ENCODE assay signal across 8 mouse cellular contexts in the genomic region with DNA sequence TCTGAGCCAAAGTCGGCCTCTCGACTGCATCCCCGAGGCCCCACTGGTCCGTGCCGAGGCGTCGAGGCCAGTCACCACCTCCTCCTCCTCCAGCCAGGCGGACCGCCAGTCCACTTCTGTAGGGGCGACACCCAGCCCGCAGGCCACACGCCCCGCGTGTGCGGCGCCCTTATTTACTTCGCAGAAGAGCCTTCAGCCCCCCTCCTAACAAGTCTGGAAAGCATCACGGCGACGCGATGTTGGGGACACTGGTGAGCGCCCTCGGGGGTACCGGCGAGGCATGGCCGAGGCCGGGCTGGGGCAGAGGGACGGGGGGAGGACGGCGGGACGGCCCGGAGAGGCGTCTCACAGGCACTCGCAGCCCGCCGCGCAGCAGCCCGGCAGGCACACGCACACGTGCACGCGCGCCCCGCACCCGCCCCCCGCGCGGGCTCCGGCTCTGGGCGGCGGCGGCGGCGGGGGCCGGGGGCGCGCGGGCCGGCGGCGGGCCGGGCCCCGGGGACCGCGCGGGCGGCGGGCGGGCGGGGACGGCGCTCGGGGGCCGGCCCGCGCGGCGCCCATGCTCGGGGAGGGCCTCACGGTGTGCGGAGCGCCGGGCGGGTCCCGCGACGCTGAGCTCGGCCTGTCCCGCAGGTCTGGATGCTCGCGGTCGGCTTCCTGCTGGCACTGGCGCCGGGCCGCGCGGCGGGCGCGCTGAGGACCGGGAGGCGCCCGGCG. TPM values are rescaled to one million over a fixed set of nuclear protein-coding genes. Genes with fewer than 3 reads are reported as not detected.
A peak's percentile ranks its signal among the peaks of the same experiment; 100 is the strongest.
DNase-seq lines count a peak whose midpoint lies in the region; ATAC-seq lines count a peak whose summit lies in the region.

A gene (plus strand): TSS at position 107 of the 717 bp plus-strand sequence.

- DNase-seq in frontal cortex, adult 2 months (ENCODE audit: extremely low spot score in 1 of 2, low spot score in 1 of 2), result no peak
- DNase-seq in frontal cortex, postnatal 14 days (ENCODE audit: low spot score in 2 of 2), result no peak
- peak; percentile 65 for DNase-seq in Muller cell, postnatal 12 days (ENCODE audit: inconsistent ontology term)
- peak; percentile 48 for DNase-seq in embryo, embryonic 9.5 days (ENCODE audit: extremely low spot score)
- no peak for DNase-seq in layer of hippocampus, postnatal 36 days
- DNase-seq in testis, postnatal 10 days (ENCODE audit: low spot score), result peak; percentile 67

- 1% methylated on average over 86 of the region's 104 CpGs for WGBS in heart, embryonic 15.5 days

- no peaks in the 10 kb centered on the region for H3K9me3 ChIP-seq in heart, embryonic 15.5 days (replicated peaks)
- H3K9me3 ChIP-seq in megakaryocyte, embryonic 14.5 days, result peaks cover 17% of the 10 kb centered on the region

- peak within 1 kb of the TSS; percentile 64 for H3K9ac ChIP-seq in heart, embryonic 15.5 days

- H3K4me1 ChIP-seq in heart, embryonic 15.5 days (replicated peaks), result peaks cover 19% of the 10 kb centered on the region
- peaks cover 49% of the 10 kb centered on the region for H3K4me1 ChIP-seq in megakaryocyte, embryonic 14.5 days

- H3K27me3 ChIP-seq in heart, embryonic 15.5 days, result peaks cover 22% of the 10 kb centered on the region
- peaks cover 43% of the 10 kb centered on the region for H3K27me3 ChIP-seq in megakaryocyte, embryonic 14.5 days (replicated peaks)

- H3K4me3 ChIP-seq in heart, embryonic 15.5 days, result peak within 1 kb of the TSS; percentile 83
- peak within 1 kb of the TSS; percentile 93 for H3K4me3 ChIP-seq in megakaryocyte, embryonic 14.5 days (replicated peaks)

- ATAC-seq in heart, embryonic 15.5 days (replicated peaks; ENCODE audit: insufficient number of reproducible peaks, insufficient read depth, low FRiP score, low read depth), result peak; percentile 57

- H3K4me2 ChIP-seq in heart, embryonic 15.5 days, result peak within 1 kb of the TSS; percentile 91

- H3K27ac ChIP-seq in heart, embryonic 15.5 days, result no peak within 1 kb of the TSS

- no peaks in the 10 kb centered on the region for H3K36me3 ChIP-seq in heart, embryonic 15.5 days
- H3K36me3 ChIP-seq in megakaryocyte, embryonic 14.5 days (replicated peaks; ENCODE audit: low read length), result no peaks in the 10 kb centered on the region

RNA-seq across cellular contexts. Expression of the gene that starts here (rescaled TPM):
- 29.5 and 31.7 TPM in 2 replicates for polyA plus RNA-seq in frontal cortex, adult 2 months (2012; rRNA removed)
- polyA plus RNA-seq in heart, embryonic 15.5 days (2015; fragmentation: Nextera tagmentation; extraction: Ambion mirVana), result 2.1 and 2.9 TPM in 2 replicates
- total RNA-seq in layer of hippocampus, postnatal 36 days (2021), result 10 to 100 TPM; 13.4 to 13.6 TPM
- polyA plus RNA-seq in megakaryocyte, embryonic 14.5 days (2012; ENCODE audit: insufficient read depth, low replicate concordance), result not detected in 2 replicates

Comparison
In these comparisons a context has a peak if more than half of its experiments do, and no peak if none do; other contexts are left out.
1. DNase-seq: peak in Muller cell, postnatal 12 days (single experiment), embryo, embryonic 9.5 days (single experiment) and testis, postnatal 10 days (single experiment); none in frontal cortex, adult 2 months (0 of 2), frontal cortex, postnatal 14 days (0 of 2) and layer of hippocampus, postnatal 36 days (0 of 2).